Mouse (Mus musculus) right cerebral cortex, postnatal 10 days (tissue): Measurements from ENCODE around the gene Wnt4.
A peak's percentile ranks its signal among the peaks of the same experiment; 100 is the strongest.

ENCODE experiments used
- DNase-seq, 2 experiments: peaks; one replicate each; pipeline ENCODE4 v3.0.0; 2021; ENCODE audit warnings: low spot score in 2 of 2

Wnt4 gene

GRCm38 (mm10) chr4:137278144-137279040 is 1.1 kb downstream of the Wnt4 start:
- no peak for DNase-seq

GRCm38 (mm10) chr4:137279346-137279745 is 2.1 kb downstream of the Wnt4 start:
- no peak for DNase-seq

- DNase-seq, result no peak
Observed at GRCm38 (mm10) chr4:137281273-137281672, 4.0 kb downstream of the Wnt4 start.

- DNase-seq, result no peak
Observed at GRCm38 (mm10) chr4:137282122-137282521, 4.8 kb downstream of the Wnt4 start.

GRCm38 (mm10) chr4:137282584-137283406 is 5.5 kb downstream of the Wnt4 start:
- DNase-seq, result no peak

- no peak for DNase-seq
Observed at GRCm38 (mm10) chr4:137283407-137283732, 6.1 kb downstream of the Wnt4 start.

GRCm38 (mm10) chr4:137285876-137286661 is 8.8 kb downstream of the Wnt4 start:
- DNase-seq, result no peak

- DNase-seq, result no peak
Observed at GRCm38 (mm10) chr4:137286662-137286953, 9.3 kb downstream of the Wnt4 start.

- DNase-seq, result no peak
Observed at GRCm38 (mm10) chr4:137287206-137287605, 9.9 kb downstream of the Wnt4 start.

- DNase-seq, result peak in 1 of 2 experiments; percentile 42
Observed at GRCm38 (mm10) chr4:137287818-137288217, 10.5 kb downstream of the Wnt4 start.

- no peak for DNase-seq
Observed at GRCm38 (mm10) chr4:137289701-137290100, 12.4 kb downstream of the Wnt4 start.

GRCm38 (mm10) chr4:137290250-137290649 is 13.0 kb downstream of the Wnt4 start:
- no peak for DNase-seq

- no peak for DNase-seq
Observed at GRCm38 (mm10) chr4:137292625-137293024, 15.3 kb downstream of the Wnt4 start.

GRCm38 (mm10) chr4:137294032-137294431 is 16.7 kb downstream of the Wnt4 start:
- no peak for DNase-seq

- DNase-seq, result no peak
Observed at GRCm38 (mm10) chr4:137294474-137294873, 17.2 kb downstream of the Wnt4 start.

GRCm38 (mm10) chr4:137294951-137295350 is 17.7 kb downstream of the Wnt4 start:
- peak in 1 of 2 experiments; percentile 61 for DNase-seq

- no peak for DNase-seq
Observed at GRCm38 (mm10) chr4:137297611-137298010, 20.3 kb downstream of the Wnt4 start.

- DNase-seq, result no peak
Observed at GRCm38 (mm10) chr4:137298406-137298805, 21.1 kb downstream of the Wnt4 start.

- DNase-seq, result no peak
Observed at GRCm38 (mm10) chr4:137300227-137300626, 22.9 kb downstream of the Wnt4 start.

GRCm38 (mm10) chr4:137301635-137302034 is 24.3 kb downstream of the Wnt4 start:
- DNase-seq, result peak; percentile 72 to 82

- no peak for DNase-seq
Observed at GRCm38 (mm10) chr4:137304106-137304505, 26.8 kb downstream of the Wnt4 start.

GRCm38 (mm10) chr4:137305066-137305465 is 27.8 kb downstream of the Wnt4 start:
- DNase-seq, result no peak
